Mouse (Mus musculus) neural tube, embryonic 13.5 days (tissue): Measurements from ENCODE around the gene Asic2. TPM values are rescaled to one million over a fixed set of nuclear protein-coding genes. Genes with fewer than 3 reads are reported as not detected.

ENCODE experiments used
- ATAC-seq: fragments of 200-750 bp; cut with Nextera tagmentation; 2 replicates; pipeline ENCODE4 v1.8.0; 2017; ENCODE audit warnings: low read depth, mild to moderate bottlenecking, moderate TSS enrichment, moderate library complexity
- H3K27ac ChIP-seq: fragments of 300-500 bp; sonication (generic); replicated peaks from 2 replicates; pipeline ENCODE4 v1.5.1; 2015; ENCODE audit warnings: moderate library complexity, mild to moderate bottlenecking, inconsistent platforms
- H3K27me3 ChIP-seq: fragments of 300-500 bp; sonication (generic); 2 replicates; pipeline ENCODE4 v1.6.1; 2015; ENCODE audit warnings: mild to moderate bottlenecking, inconsistent platforms
- H3K36me3 ChIP-seq: fragments of 300-500 bp; sonication (generic); 2 replicates; pipeline ENCODE4 v1.6.1; 2015; ENCODE audit warnings: mild to moderate bottlenecking, inconsistent platforms
- H3K4me1 ChIP-seq: fragments of 300-500 bp; sonication (generic); replicated peaks from 2 replicates; pipeline ENCODE4 v1.6.1; 2015; ENCODE audit warnings: inconsistent platforms
- H3K4me2 ChIP-seq: fragments of 300-500 bp; sonication (generic); 2 replicates; pipeline ENCODE4 v1.6.1; 2015; ENCODE audit warnings: inconsistent platforms, mild to moderate bottlenecking, moderate library complexity
- H3K4me3 ChIP-seq: fragments of 300-500 bp; sonication (generic); 2 replicates; pipeline ENCODE4 v1.5.1; 2015; ENCODE audit warnings: mild to moderate bottlenecking, inconsistent platforms
- H3K9ac ChIP-seq: fragments of 300-500 bp; sonication (generic); 2 replicates; pipeline ENCODE4 v1.6.1; 2015; ENCODE audit warnings: moderate library complexity, mild to moderate bottlenecking, inconsistent platforms
- H3K9me3 ChIP-seq: fragments of 300-500 bp; sonication (generic); 2 replicates; pipeline ENCODE4 v1.6.1; 2016; ENCODE audit warnings: inconsistent platforms
- WGBS: fragments of 180-500 bp; shearing (Covaris S2); methylation state at CpG from one replicate; pipeline ENCODE4 v1.1.7; 2015; 5-methylcytosine and 5-hydroxymethylcytosine counted together
- polyA plus RNA-seq: library from polyadenylated mRNA; unstranded; fragments of >200 nt; fragmentation: Nextera tagmentation; extraction: Ambion mirVana; gene quantifications from 2 replicates; pipeline ENCODE4 v1.2.1, GENCODE M21; 2015

Gene Asic2
- polyA plus RNA-seq, 1 experiment from 2014 or later, result 9.1 TPM

GRCm38 (mm10) chr11:81612798-81613540 lies 355.3 kb downstream of the Asic2 start:
- Histone ChIP-seq H3K36me3 (no peaks in the 10 kb centered on the region), H3K9ac (peak overlapping the region; percentile 47), H3K4me3 (peak overlapping the region; percentile 18), H3K27ac (peak overlapping the region; percentile 90), H3K4me1 (peaks cover 27% of the 10 kb centered on the region), H3K9me3 (no peaks in the 10 kb centered on the region), H3K4me2 (peak overlapping the region; percentile 52), H3K27me3 (peaks cover 14% of the 10 kb centered on the region; the same call in 1 of the 2 replicates)
- under 1% methylated on average over 17 of the region's 17 CpGs for WGBS
- peak; percentile 95 for ATAC-seq

GRCm38 (mm10) chr11:81611948-81612797 lies 356.1 kb downstream of the Asic2 start:
- 10% methylated on average over 20 of the region's 20 CpGs for WGBS
- peak; percentile 66 for ATAC-seq

GRCm38 (mm10) chr11:81610506-81610905 lies 357.8 kb downstream of the Asic2 start:
- H3K4me1 ChIP-seq, result peaks cover 27% of the 10 kb centered on the region
- no peak overlapping the region for H3K4me2 ChIP-seq
- ATAC-seq, result no peak
- WGBS, result 86% methylated on average over 5 of the region's 5 CpGs
- no peak overlapping the region for H3K4me3 ChIP-seq
- H3K36me3 ChIP-seq, result no peaks in the 10 kb centered on the region
- H3K9ac ChIP-seq, result no peak overlapping the region
- H3K9me3 ChIP-seq, result no peaks in the 10 kb centered on the region
- H3K27ac ChIP-seq, result no peak overlapping the region
- H3K27me3 ChIP-seq, result peaks cover 11% of the 10 kb centered on the region; the same call in 1 of the 2 replicates

More at GRCm38 (mm10) chr11:81611948-81612797, 356.1 kb downstream of the Asic2 start:
- Histone ChIP-seq H3K27ac (peak overlapping the region; percentile 90), H3K4me3 (peak overlapping the region; percentile 18), H3K4me1 (peaks cover 27% of the 10 kb centered on the region), H3K36me3 (no peaks in the 10 kb centered on the region), H3K27me3 (peaks cover 14% of the 10 kb centered on the region; the same call in 1 of the 2 replicates), H3K4me2 (peak overlapping the region; percentile 52), H3K9me3 (no peaks in the 10 kb centered on the region), H3K9ac (peak overlapping the region; percentile 9)

- Histone ChIP-seq H3K27ac (no peak overlapping the region), H3K36me3 (no peaks in the 10 kb centered on the region), H3K9ac (no peak overlapping the region), H3K4me2 (no peak overlapping the region), H3K4me3 (no peak overlapping the region), H3K4me1 (no peaks in the 10 kb centered on the region), H3K27me3 (no peaks in the 10 kb centered on the region), H3K9me3 (no peaks in the 10 kb centered on the region)
- no peak for ATAC-seq
- WGBS, result 84% methylated on average over 4 of the region's 4 CpGs
Measured at GRCm38 (mm10) chr11:81602971-81603370, 365.3 kb downstream of the Asic2 start.

- Histone ChIP-seq H3K36me3 (no peaks in the 10 kb centered on the region), H3K4me2 (no peak overlapping the region), H3K4me1 (no peaks in the 10 kb centered on the region), H3K27me3 (no peaks in the 10 kb centered on the region), H3K4me3 (no peak overlapping the region), H3K9ac (no peak overlapping the region), H3K27ac (no peak overlapping the region), H3K9me3 (no peaks in the 10 kb centered on the region)
- ATAC-seq, result no peak
- WGBS, result 97% methylated on average over 5 of the region's 5 CpGs
Measured at GRCm38 (mm10) chr11:81601736-81602135, 366.5 kb downstream of the Asic2 start.

GRCm38 (mm10) chr11:81597601-81598000 lies 370.7 kb downstream of the Asic2 start:
- no peak for ATAC-seq
- WGBS, result 93% methylated on average over 5 of the region's 5 CpGs
- Histone ChIP-seq H3K27me3 (no peaks in the 10 kb centered on the region), H3K9me3 (no peaks in the 10 kb centered on the region), H3K27ac (no peak overlapping the region), H3K4me2 (no peak overlapping the region), H3K4me1 (no peaks in the 10 kb centered on the region; the same call in 1 of the 2 replicates), H3K36me3 (no peaks in the 10 kb centered on the region), H3K9ac (no peak overlapping the region), H3K4me3 (no peak overlapping the region)

GRCm38 (mm10) chr11:81595235-81595634 lies 373.0 kb downstream of the Asic2 start:
- Histone ChIP-seq H3K36me3 (no peaks in the 10 kb centered on the region), H3K4me1 (no peaks in the 10 kb centered on the region; the same call in 1 of the 2 replicates), H3K9me3 (no peaks in the 10 kb centered on the region), H3K4me2 (no peak overlapping the region), H3K27me3 (no peaks in the 10 kb centered on the region), H3K9ac (no peak overlapping the region), H3K27ac (no peak overlapping the region), H3K4me3 (no peak overlapping the region)
- no peak for ATAC-seq
- 89% methylated on average over 2 of the region's 2 CpGs for whole genome bisulfite sequencing

GRCm38 (mm10) chr11:81592776-81593175 lies 375.5 kb downstream of the Asic2 start:
- Histone ChIP-seq H3K27ac (no peak overlapping the region), H3K4me3 (no peak overlapping the region), H3K27me3 (no peaks in the 10 kb centered on the region), H3K9me3 (no peaks in the 10 kb centered on the region), H3K9ac (no peak overlapping the region), H3K36me3 (no peaks in the 10 kb centered on the region), H3K4me2 (no peak overlapping the region), H3K4me1 (peaks cover 17% of the 10 kb centered on the region)
- 28% methylated on average over 5 of the region's 5 CpGs for WGBS
- ATAC-seq, result no peak

- Histone ChIP-seq H3K36me3 (no peaks in the 10 kb centered on the region), H3K9ac (no peak overlapping the region), H3K4me2 (no peak overlapping the region), H3K4me3 (no peak overlapping the region), H3K27ac (no peak overlapping the region), H3K9me3 (no peaks in the 10 kb centered on the region), H3K27me3 (no peaks in the 10 kb centered on the region), H3K4me1 (peaks cover 20% of the 10 kb centered on the region)
- WGBS, result 85% methylated on average over 4 of the region's 4 CpGs
- no peak for ATAC-seq
Measured at GRCm38 (mm10) chr11:81590911-81591310, 377.3 kb downstream of the Asic2 start.

- Histone ChIP-seq H3K4me1 (peaks cover 23% of the 10 kb centered on the region), H3K27me3 (no peaks in the 10 kb centered on the region), H3K27ac (peak overlapping the region; percentile 59; the same call in 1 of the 2 replicates), H3K9me3 (no peaks in the 10 kb centered on the region), H3K9ac (no peak overlapping the region), H3K4me3 (no peak overlapping the region), H3K36me3 (no peaks in the 10 kb centered on the region), H3K4me2 (no peak overlapping the region)
- WGBS, result 11% methylated on average over 10 of the region's 10 CpGs
- no peak for ATAC-seq
Measured at GRCm38 (mm10) chr11:81588630-81589029, 379.6 kb downstream of the Asic2 start.

GRCm38 (mm10) chr11:81587942-81588341 lies 380.3 kb downstream of the Asic2 start:
- H3K4me2 ChIP-seq, result peak overlapping the region; percentile 31
- ATAC-seq, result no peak
- H3K27me3 ChIP-seq, result no peaks in the 10 kb centered on the region
- H3K9me3 ChIP-seq, result no peaks in the 10 kb centered on the region
- peak overlapping the region; percentile 59 for H3K27ac ChIP-seq
- peak overlapping the region; percentile 49; the same call in 1 of the 2 replicates for H3K9ac ChIP-seq
- no peaks in the 10 kb centered on the region for H3K36me3 ChIP-seq
- no peak overlapping the region for H3K4me3 ChIP-seq
- 43% methylated on average over 17 of the region's 17 CpGs for WGBS
- peaks cover 30% of the 10 kb centered on the region for H3K4me1 ChIP-seq

- no peak for ATAC-seq
- Histone ChIP-seq H3K9ac (no peak overlapping the region), H3K27me3 (no peaks in the 10 kb centered on the region), H3K36me3 (no peaks in the 10 kb centered on the region), H3K27ac (no peak overlapping the region), H3K4me1 (peaks cover 33% of the 10 kb centered on the region), H3K4me3 (no peak overlapping the region), H3K4me2 (no peak overlapping the region), H3K9me3 (no peaks in the 10 kb centered on the region)
- WGBS, result 91% methylated on average over 9 of the region's 9 CpGs
Measured at GRCm38 (mm10) chr11:81587114-81587513, 381.1 kb downstream of the Asic2 start.
